Mouse (Mus musculus) midbrain, embryonic 13.5 days (tissue): ENCODE results near the gene Tfdp2. TPM values are rescaled to one million over a fixed set of nuclear protein-coding genes. Genes with fewer than 3 reads are reported as not detected.
"Not testable (repeated sequence)": the region's sequence is repeated elsewhere in the genome, so short reads cannot be mapped to it uniquely, and the experiment has no call there.

Experiments used
- ATAC-seq: fragments of 200-750 bp; cut with Nextera tagmentation; 2 replicates; pipeline ENCODE4 v1.8.0; 2017; ENCODE audit warnings: mild to moderate bottlenecking, moderate TSS enrichment, moderate library complexity
- H3K27ac ChIP-seq: fragments of 300-500 bp; sonication (generic); 2 replicates; pipeline ENCODE4 v1.5.1; 2015; ENCODE audit warnings: inconsistent platforms, mild to moderate bottlenecking, moderate library complexity
- H3K27me3 ChIP-seq: fragments of 300-500 bp; sonication (generic); 2 replicates; pipeline ENCODE4 v1.6.1; 2015; ENCODE audit warnings: mild to moderate bottlenecking, inconsistent platforms
- H3K36me3 ChIP-seq: fragments of 300-500 bp; sonication (generic); 2 replicates; pipeline ENCODE4 v1.6.1; 2015; ENCODE audit warnings: mild to moderate bottlenecking, inconsistent platforms
- H3K4me1 ChIP-seq: fragments of 300-500 bp; sonication (generic); replicated peaks from 2 replicates; pipeline ENCODE4 v1.6.1; 2015; ENCODE audit warnings: inconsistent platforms
- H3K4me2 ChIP-seq: fragments of 300-500 bp; sonication (generic); replicated peaks from 2 replicates; pipeline ENCODE4 v1.6.1; 2015; ENCODE audit warnings: moderate library complexity, mild to moderate bottlenecking, inconsistent platforms
- H3K4me3 ChIP-seq: fragments of 300-500 bp; sonication (generic); replicated peaks from 2 replicates; pipeline ENCODE4 v1.5.1; 2015; ENCODE audit warnings: mild to moderate bottlenecking, inconsistent platforms
- H3K9ac ChIP-seq: fragments of 300-500 bp; sonication (generic); replicated peaks from 2 replicates; pipeline ENCODE4 v1.6.1; 2015; ENCODE audit warnings: mild to moderate bottlenecking, inconsistent platforms
- H3K9me3 ChIP-seq: fragments of 300-500 bp; sonication (generic); 2 replicates; pipeline ENCODE4 v1.6.1; 2016; ENCODE audit warnings: mild to moderate bottlenecking, inconsistent platforms
- WGBS: fragments of 180-500 bp; shearing (Covaris S2); methylation state at CpG from one replicate; pipeline ENCODE4 v1.1.7; 2015; 5-methylcytosine and 5-hydroxymethylcytosine counted together
- polyA plus RNA-seq: library from polyadenylated mRNA; unstranded; fragments of >200 nt; fragmentation: Nextera tagmentation; extraction: Ambion mirVana; gene quantifications from 2 replicates; pipeline ENCODE4 v1.2.1, GENCODE M21; 2015

Gene Tfdp2
- polyA plus RNA-seq, 1 experiment from 2014 or later = 52.4 TPM

DNA sequence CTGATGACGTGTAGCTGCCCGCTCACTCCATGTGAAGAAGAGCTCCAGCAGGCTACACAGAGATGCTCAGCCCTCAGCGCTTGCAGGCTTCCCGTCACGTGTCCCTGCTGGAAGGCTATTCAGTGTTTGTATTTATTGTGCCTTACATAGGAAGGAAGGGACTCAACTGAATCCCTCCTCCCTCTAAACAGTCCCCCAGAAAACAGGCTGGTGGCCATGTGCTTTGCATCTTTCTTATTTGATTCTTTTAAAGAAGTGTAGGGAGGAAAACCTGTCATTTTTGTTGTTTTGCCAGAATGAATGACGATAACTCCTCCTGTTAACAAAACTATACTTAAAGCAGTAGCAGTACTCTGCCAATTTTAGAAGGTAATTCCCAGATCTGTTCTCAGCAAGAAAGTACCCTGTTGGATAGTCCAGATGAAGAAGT lies 124.5 kb downstream of the Tfdp2 start:
- H3K9me3 ChIP-seq = no peaks in the 10 kb centered on the region
- H3K27ac ChIP-seq = no peak overlapping the region
- no peak overlapping the region for H3K4me2 ChIP-seq
- H3K36me3 ChIP-seq = peaks cover 58% of the 10 kb centered on the region
- WGBS = 88% methylated on average over 6 of the region's 6 CpGs
- no peak for ATAC-seq
- no peak overlapping the region for H3K9ac ChIP-seq
- no peak overlapping the region for H3K4me3 ChIP-seq
- H3K4me1 ChIP-seq = peaks cover 9% of the 10 kb centered on the region
- H3K27me3 ChIP-seq = no peaks in the 10 kb centered on the region

DNA sequence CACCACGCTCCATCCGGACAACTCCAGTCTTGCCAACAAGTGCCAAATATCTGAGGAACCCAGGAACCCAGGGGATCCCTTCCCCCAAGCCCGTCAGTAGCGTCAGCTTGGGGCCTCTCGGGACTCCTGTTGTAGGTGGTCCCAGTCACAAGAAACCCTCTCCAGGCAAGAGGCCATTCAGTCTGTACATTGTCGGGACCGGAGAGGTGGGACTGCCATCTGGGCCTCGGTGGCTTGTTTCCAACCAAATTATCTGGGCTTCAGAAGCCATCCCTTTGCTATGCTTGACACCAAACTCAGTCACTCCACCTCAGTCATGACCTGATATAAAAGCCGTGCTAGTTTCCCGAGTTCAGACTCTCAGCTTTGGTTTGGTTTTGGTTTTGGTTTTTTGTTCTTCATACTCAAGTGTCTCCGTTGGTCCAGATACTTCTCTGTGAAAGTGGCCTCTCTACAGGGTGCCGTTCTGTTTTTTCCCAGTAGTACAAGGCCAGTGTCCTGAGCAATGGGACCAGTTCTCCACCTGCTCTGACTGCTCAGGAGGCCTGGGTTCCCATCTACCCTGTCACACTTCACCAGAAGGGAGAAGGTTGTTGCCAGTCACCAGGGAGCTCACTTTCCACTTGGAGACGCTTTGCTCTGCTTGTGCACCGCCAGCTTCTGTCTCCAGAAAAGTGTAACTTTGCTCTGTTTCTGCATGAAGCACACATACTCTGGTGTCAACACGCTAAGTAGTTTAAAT lies 126.5 kb downstream of the Tfdp2 start:
- Histone ChIP-seq H3K36me3 (peaks cover 42% of the 10 kb centered on the region), H3K9ac (no peak overlapping the region), H3K4me1 (peaks cover 14% of the 10 kb centered on the region), H3K4me3 (no peak overlapping the region), H3K4me2 (no peak overlapping the region), H3K27ac (no peak overlapping the region), H3K27me3 (no peaks in the 10 kb centered on the region), H3K9me3 (no peaks in the 10 kb centered on the region)
- ATAC-seq = no peak
- WGBS = 91% methylated on average over 15 of the region's 15 CpGs

DNA sequence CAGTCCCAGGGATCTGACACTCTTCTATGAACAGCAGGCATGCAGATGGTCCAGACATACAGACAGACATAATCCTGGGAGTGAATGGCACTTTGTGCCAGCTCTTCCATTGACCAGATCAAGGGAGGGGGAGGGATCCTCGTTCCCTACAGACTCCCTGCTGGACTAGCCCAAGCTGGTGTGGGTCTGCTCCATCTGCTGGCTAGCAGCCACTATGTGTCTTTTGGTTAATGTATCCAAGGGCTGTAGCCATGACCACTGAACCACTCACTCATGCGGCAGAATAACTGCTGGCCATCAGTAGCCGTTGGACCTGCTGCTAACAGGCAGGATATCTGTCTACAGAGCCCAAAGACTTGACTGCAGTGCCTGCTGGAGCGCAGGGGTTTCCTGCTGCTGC lies 128.4 kb downstream of the Tfdp2 start:
- no peaks in the 10 kb centered on the region for H3K9me3 ChIP-seq
- H3K36me3 ChIP-seq = peaks cover 31% of the 10 kb centered on the region
- H3K4me2 ChIP-seq = no peak overlapping the region
- no peak overlapping the region for H3K9ac ChIP-seq
- 53% methylated on average over 4 of the region's 4 CpGs for WGBS
- no peaks in the 10 kb centered on the region for H3K27me3 ChIP-seq
- peaks cover 14% of the 10 kb centered on the region for H3K4me1 ChIP-seq
- peak overlapping the region; percentile 44; the same call in 1 of the 2 replicates for H3K27ac ChIP-seq
- no peak overlapping the region for H3K4me3 ChIP-seq
- ATAC-seq = peak; percentile 81

DNA sequence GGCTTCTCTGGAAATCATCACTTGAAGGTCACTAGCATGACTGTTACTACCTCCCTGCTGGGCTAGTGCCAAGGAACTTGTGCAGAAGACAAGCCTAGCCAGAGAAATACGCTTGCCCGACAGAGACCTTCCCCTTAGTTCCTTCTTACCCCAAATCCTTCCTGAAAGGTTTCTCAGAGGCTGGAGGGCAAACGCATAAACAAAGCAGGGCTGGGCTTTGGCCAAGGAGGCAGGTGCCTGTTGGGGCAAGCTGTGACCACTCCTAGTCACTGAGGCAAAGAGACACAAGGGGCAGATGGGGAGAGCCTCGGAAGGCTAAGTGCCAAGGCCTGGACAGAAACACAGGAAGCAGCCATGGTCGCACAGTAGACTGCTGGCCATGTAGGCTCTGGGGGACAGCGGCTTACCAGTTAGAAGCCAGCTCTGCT lies 130.4 kb downstream of the Tfdp2 start:
- WGBS = 77% methylated on average over 6 of the region's 6 CpGs
- no peaks in the 10 kb centered on the region for H3K9me3 ChIP-seq
- no peak overlapping the region for H3K4me3 ChIP-seq
- no peaks in the 10 kb centered on the region for H3K27me3 ChIP-seq
- H3K4me2 ChIP-seq = no peak overlapping the region
- H3K27ac ChIP-seq = 0 out of 2 replicates have a peak overlapping the region, but pooled peaks have one; percentile 8
- no peak for ATAC-seq
- peaks cover 14% of the 10 kb centered on the region for H3K4me1 ChIP-seq
- H3K36me3 ChIP-seq = peaks cover 23% of the 10 kb centered on the region; the same call in 1 of the 2 replicates
- no peak overlapping the region for H3K9ac ChIP-seq

DNA sequence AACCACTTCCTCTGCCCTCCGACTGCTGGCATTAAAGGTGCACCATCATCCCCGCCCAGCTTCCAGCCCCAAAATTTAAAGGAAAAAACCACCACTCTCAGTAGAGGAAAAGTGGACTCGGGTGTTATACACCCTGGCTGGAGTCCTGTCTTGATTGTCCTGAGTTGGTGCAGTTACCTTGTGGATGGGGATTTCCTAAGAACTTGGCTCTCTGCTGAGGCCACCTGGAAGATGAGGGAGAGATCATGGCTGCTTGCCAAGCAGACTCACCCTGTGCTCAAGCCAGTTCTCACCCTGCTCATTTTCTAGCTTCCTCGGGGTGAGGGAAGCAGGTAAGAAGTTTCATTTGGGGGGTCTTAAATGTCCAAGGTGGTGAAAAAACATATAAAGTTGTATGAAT lies 132.2 kb downstream of the Tfdp2 start:
- no peak overlapping the region for H3K4me2 ChIP-seq
- H3K9me3 ChIP-seq = no peaks in the 10 kb centered on the region
- H3K27ac ChIP-seq = no peak overlapping the region
- H3K4me3 ChIP-seq = no peak overlapping the region
- H3K9ac ChIP-seq = no peak overlapping the region
- H3K36me3 ChIP-seq = peaks cover 22% of the 10 kb centered on the region
- peaks cover 14% of the 10 kb centered on the region for H3K4me1 ChIP-seq
- ATAC-seq = no peak
- WGBS = 89% methylated on average over 4 of the region's 4 CpGs
- H3K27me3 ChIP-seq = no peaks in the 10 kb centered on the region

DNA sequence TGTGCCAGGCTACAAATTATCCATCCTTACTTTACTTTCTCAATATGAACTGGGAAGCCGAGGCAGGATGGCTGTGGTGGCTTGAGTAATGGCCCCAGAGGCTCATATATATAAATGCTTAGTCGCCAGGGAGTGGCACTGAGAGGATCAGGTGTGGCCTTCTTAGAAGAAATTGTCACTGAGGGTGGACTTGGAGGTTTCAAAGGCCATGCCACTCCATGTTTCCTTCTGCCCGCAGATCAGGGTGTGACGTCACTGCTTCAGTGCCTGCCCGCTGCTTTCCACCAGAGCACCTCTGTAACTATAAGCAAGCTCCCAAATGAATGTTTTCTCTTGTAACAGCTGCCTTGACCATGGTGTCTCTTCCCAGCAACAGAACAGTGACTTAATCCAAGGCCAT lies 135.1 kb downstream of the Tfdp2 start:
- no peak overlapping the region for H3K9ac ChIP-seq
- WGBS = 94% methylated on average over 5 of the region's 5 CpGs
- no peak overlapping the region for H3K4me2 ChIP-seq
- peaks cover 46% of the 10 kb centered on the region for H3K36me3 ChIP-seq
- no peak for ATAC-seq
- H3K4me3 ChIP-seq = no peak overlapping the region
- H3K27ac ChIP-seq = no peak overlapping the region
- no peaks in the 10 kb centered on the region for H3K9me3 ChIP-seq
- H3K27me3 ChIP-seq = no peaks in the 10 kb centered on the region
- peaks cover 5% of the 10 kb centered on the region; the same call in 1 of the 2 replicates for H3K4me1 ChIP-seq

DNA sequence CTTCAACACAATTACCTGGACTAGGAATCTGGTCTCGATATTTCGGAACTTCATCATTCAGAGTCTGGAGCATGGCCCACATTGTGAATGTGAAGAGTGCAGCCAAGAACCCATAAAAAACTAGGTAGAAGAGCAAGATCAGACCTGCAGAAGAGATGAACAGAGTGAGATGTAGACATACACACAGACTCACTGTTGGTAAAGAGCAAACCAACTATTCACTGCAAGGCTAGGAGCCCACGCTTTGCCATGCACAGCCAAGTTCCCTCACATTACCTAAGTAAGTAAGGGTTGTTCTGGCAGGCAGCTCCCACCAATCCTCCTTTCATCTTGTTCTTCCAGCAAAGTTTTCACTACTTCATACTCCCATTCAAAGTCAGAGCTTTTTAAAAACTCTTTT lies 149.7 kb downstream of the Tfdp2 start:
- Histone ChIP-seq H3K4me3 (no peak overlapping the region), H3K9ac (no peak overlapping the region), H3K9me3 (no peaks in the 10 kb centered on the region), H3K27me3 (no peaks in the 10 kb centered on the region), H3K4me2 (no peak overlapping the region), H3K27ac (no peak overlapping the region), H3K4me1 (no peaks in the 10 kb centered on the region), H3K36me3 (peaks cover 32% of the 10 kb centered on the region)
- WGBS = 96% methylated on average over 3 of the region's 3 CpGs
- no peak for ATAC-seq

DNA sequence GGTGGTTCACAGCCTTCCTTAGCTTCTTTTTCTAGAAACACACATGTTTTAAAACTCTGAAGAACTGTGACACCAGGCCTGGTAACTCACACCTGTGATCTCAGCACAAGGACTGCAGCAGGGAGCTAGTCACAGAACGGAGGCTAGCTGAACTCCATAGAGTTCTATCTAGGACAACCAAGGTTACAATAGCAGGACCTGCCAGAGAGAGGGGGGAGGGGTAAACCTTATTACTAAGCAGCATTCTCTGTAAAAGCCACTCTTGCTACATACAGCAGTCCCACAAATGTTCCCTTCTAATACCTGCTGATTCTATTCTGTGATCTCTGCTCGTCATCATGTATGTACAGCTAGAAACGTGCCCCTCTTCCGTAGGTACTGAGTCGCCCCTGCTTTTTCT lies 152.8 kb downstream of the Tfdp2 start:
- no peaks in the 10 kb centered on the region for H3K9me3 ChIP-seq
- WGBS = 88% methylated on average over 5 of the region's 5 CpGs

DNA sequence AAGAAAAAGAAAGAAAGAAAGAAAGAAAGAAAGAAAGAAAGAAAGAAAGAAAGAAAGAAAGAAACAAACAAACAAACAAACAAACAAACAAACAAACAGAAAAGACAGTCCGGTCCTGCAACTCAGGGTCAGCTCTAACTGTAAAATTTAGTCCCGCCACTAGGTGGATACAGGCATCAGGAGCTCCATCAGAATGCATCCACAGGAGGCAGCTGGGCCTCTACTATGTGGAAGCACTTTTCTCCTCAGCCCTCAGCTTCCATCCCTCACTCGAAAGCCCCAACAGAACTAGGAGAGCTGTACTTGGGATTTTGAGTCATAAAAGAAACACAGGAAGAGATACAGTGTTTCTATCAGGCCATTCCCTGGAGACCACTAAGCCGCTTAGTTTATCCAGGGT lies 153.9 kb downstream of the Tfdp2 start:
- Histone ChIP-seq H3K27me3 (no peaks in the 10 kb centered on the region), H3K27ac (no peak overlapping the region), H3K4me1 (peaks cover 5% of the 10 kb centered on the region; the same call in 1 of the 2 replicates), H3K9ac (no peak overlapping the region), H3K36me3 (peaks cover under 1% of the 10 kb centered on the region; the same call in 1 of the 2 replicates), H3K9me3 (no peaks in the 10 kb centered on the region), H3K4me2 (no peak overlapping the region), H3K4me3 (no peak overlapping the region)
- ATAC-seq = peak; percentile 60; the same call in 1 of the 2 replicates
- 42% methylated on average over 4 of the region's 4 CpGs for WGBS

More for the DNA sequence above, 152.8 kb downstream of the Tfdp2 start:
- Histone ChIP-seq H3K4me2 (no peak overlapping the region), H3K9ac (no peak overlapping the region), H3K27me3 (no peaks in the 10 kb centered on the region), H3K27ac (no peak overlapping the region), H3K4me3 (no peak overlapping the region), H3K4me1 (peaks cover 2% of the 10 kb centered on the region; the same call in 1 of the 2 replicates), H3K36me3 (peaks cover 7% of the 10 kb centered on the region; the same call in 1 of the 2 replicates)
- ATAC-seq = no peak

DNA sequence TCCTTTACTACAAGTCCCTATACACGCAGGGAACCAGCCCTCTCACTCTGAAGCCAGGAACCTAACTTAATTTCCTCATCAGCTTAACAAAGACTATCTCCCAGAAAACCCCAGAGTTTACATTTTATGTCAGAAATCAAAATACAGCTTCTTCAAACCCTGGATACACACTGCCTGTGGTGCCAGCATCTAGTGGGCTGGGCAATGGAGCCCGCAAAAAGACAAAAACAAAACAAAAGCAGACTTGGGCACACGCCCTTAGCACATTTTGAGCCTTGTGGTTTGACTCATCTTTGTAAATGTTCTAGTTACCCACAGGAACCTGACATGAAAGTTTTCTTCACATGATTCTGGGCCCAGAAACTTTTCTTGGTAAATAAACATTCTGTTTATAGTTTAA lies 154.4 kb downstream of the Tfdp2 start:
- 61% methylated on average over 3 of the region's 3 CpGs for WGBS
- H3K9ac ChIP-seq = no peak overlapping the region
- H3K36me3 ChIP-seq = no peaks in the 10 kb centered on the region
- H3K4me2 ChIP-seq = no peak overlapping the region
- peaks cover 5% of the 10 kb centered on the region; the same call in 1 of the 2 replicates for H3K4me1 ChIP-seq
- no peaks in the 10 kb centered on the region for H3K9me3 ChIP-seq
- H3K27ac ChIP-seq = no peak overlapping the region
- no peaks in the 10 kb centered on the region for H3K27me3 ChIP-seq
- no peak for ATAC-seq
- H3K4me3 ChIP-seq = no peak overlapping the region

DNA sequence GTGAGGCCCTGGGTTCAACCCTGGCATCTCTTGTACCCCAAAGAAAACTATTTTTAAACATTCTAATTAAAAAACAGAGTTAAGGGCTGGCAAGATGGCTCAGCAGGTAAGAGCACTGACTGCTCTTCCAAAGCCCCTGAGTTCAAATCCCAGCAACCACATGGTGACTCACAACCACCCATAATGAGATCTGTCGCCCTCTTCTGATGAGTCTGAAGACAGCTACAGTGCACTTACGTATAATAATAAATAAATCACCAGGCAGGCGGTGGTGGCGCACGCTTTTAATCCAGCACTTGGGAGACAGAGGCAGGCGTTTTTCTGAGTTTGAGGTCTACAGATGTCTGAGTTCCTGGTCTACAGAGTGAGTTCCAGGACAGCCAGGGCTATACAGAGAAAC lies 155.7 kb downstream of the Tfdp2 start:
- not testable (repeated sequence) for ATAC-seq, H3K4me2 ChIP-seq, H3K4me1 ChIP-seq, H3K4me3 ChIP-seq, H3K9ac ChIP-seq, H3K9me3 ChIP-seq, H3K27ac ChIP-seq, H3K36me3 ChIP-seq, H3K27me3 ChIP-seq
- 94% methylated on average over 6 of the region's 6 CpGs for WGBS

DNA sequence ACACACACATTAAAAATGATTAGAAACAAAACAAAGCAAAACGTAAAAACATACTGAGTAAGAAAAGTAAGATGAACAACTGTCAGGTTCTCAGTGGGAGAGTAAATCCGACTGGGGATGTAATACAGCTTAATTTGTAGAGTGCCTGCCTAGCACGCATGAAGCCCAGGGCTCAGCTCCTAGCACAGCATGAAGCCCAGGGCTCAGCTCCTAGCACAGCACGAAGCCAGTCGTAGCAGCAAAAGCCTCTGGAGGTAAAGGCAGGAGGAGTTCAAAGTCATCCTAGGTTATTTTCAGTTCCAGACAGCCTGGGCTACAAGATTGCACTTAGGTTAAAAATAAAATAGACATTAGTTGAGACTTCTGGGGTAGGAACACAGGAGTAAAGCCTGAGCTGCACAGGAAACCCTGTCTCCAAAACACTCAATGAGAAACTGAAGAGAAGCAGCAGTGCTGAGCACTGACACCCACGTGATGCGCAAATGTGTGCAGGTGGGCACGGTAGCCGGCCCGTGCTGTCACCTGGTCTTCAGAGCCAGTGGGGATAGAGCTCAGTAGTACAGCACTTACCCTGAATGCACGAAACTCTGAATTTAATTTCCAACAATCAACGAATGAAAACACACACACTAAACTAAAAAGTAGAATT lies 157.2 kb downstream of the Tfdp2 start:
- H3K4me1 ChIP-seq = peaks cover 5% of the 10 kb centered on the region; the same call in 1 of the 2 replicates
- no peak overlapping the region for H3K4me3 ChIP-seq
- H3K27ac ChIP-seq = no peak overlapping the region
- no peaks in the 10 kb centered on the region for H3K36me3 ChIP-seq
- ATAC-seq = no peak
- 76% methylated on average over 12 of the region's 12 CpGs for WGBS
- no peaks in the 10 kb centered on the region for H3K27me3 ChIP-seq
- no peak overlapping the region for H3K9ac ChIP-seq
- no peaks in the 10 kb centered on the region for H3K9me3 ChIP-seq
- no peak overlapping the region for H3K4me2 ChIP-seq
